Mouse (Mus musculus): ENCODE results near the gene Ino80. TPM values are rescaled to one million over a fixed set of nuclear protein-coding genes. Genes with fewer than 3 reads are reported as not detected.

The Ino80 gene
- total RNA-seq, 2 experiments from 2014 or later = 16.1 to 21.0 TPM

- no peak for DNase-seq
Measured at GRCm38 (mm10) chr2:119353707-119354106, 123.8 kb downstream of the Ino80 start.

- DNase-seq = peak; percentile 95
Measured at GRCm38 (mm10) chr2:119350555-119351486, 126.7 kb downstream of the Ino80 start, which contains the start of gene Chac1. Gene Chac1 (plus strand): TSS chr2:119351229.

GRCm38 (mm10) chr2:119344537-119345138 lies 132.8 kb downstream of the Ino80 start:
- DNase-seq = no peak

GRCm38 (mm10) chr2:119337425-119338265 lies 139.8 kb downstream of the Ino80 start:
- peak; percentile 95 for DNase-seq

GRCm38 (mm10) chr2:119336470-119336869 lies 141.0 kb downstream of the Ino80 start:
- no peak for DNase-seq

- no peak for DNase-seq
Measured at GRCm38 (mm10) chr2:119336002-119336401, 141.5 kb downstream of the Ino80 start.

- no peak for DNase-seq
Measured at GRCm38 (mm10) chr2:119335535-119335934, 142.0 kb downstream of the Ino80 start.

- no peak for DNase-seq
Measured at GRCm38 (mm10) chr2:119334964-119335525, 142.4 kb downstream of the Ino80 start.

- no peak for DNase-seq
Measured at GRCm38 (mm10) chr2:119334135-119334534, 143.4 kb downstream of the Ino80 start.

- DNase-seq = no peak
Measured at GRCm38 (mm10) chr2:119332177-119332661, 145.3 kb downstream of the Ino80 start.

- no peak for DNase-seq
Measured at GRCm38 (mm10) chr2:119330795-119331194, 146.7 kb downstream of the Ino80 start.

- no peak for DNase-seq
Measured at GRCm38 (mm10) chr2:119329123-119329817, 148.2 kb downstream of the Ino80 start.

- DNase-seq = no peak
Measured at GRCm38 (mm10) chr2:119328546-119328945, 148.9 kb downstream of the Ino80 start.

- no peak for DNase-seq
Measured at GRCm38 (mm10) chr2:119327942-119328526, 149.5 kb downstream of the Ino80 start.

- DNase-seq = peak; percentile 64
Measured at GRCm38 (mm10) chr2:119327102-119327480, 150.4 kb downstream of the Ino80 start.

- no peak for DNase-seq
Measured at GRCm38 (mm10) chr2:119326161-119327101, 151.1 kb downstream of the Ino80 start.

- peak; percentile 71 for DNase-seq
Measured at GRCm38 (mm10) chr2:119325568-119326143, 151.8 kb downstream of the Ino80 start, which contains the start of gene Dll4. Gene Dll4 (plus strand): TSS chr2:119325784.

GRCm38 (mm10) chr2:119324576-119325318 lies 152.7 kb downstream of the Ino80 start:
- no peak for DNase-seq
